Mouse (Mus musculus): Measurements from ENCODE around the gene Tchp. TPM values are rescaled to one million over a fixed set of nuclear protein-coding genes. Genes with fewer than 3 reads are reported as not detected.

Gene Tchp
- polyA plus RNA-seq, 1 experiment, result not detected

- no peak overlapping the region for H3K27ac ChIP-seq (ENCODE audit: insufficient read depth, low read depth, low read length)
- H3K4me3 ChIP-seq (ENCODE audit: insufficient read depth, low read depth, low read length), result no peak overlapping the region
- 87% methylated on average over 18 of the region's 18 CpGs for WGBS
- TF ChIP-seq CTCF (IDR thresholded peaks at IDR 0.05; ENCODE audit: insufficient read depth, low read depth, low read length) (no peak), POLR2A (IDR thresholded peaks at IDR 0.05; ENCODE audit: insufficient read depth, low read depth, low read length) (no peak)
- H3K4me1 ChIP-seq (ENCODE audit: control insufficient read depth, insufficient read depth, low read length), result no peaks in the 10 kb centered on the region
Observed at GRCm38 (mm10) chr5:114714551-114714950, 7.0 kb downstream of the Tchp start.

- no peaks in the 10 kb centered on the region for H3K4me1 ChIP-seq (ENCODE audit: control insufficient read depth, insufficient read depth, low read length)
- H3K4me3 ChIP-seq (ENCODE audit: insufficient read depth, low read depth, low read length), result no peak overlapping the region
- H3K27ac ChIP-seq (ENCODE audit: insufficient read depth, low read depth, low read length), result no peak overlapping the region
- WGBS, result 92% methylated on average over 12 of the region's 12 CpGs
- TF ChIP-seq POLR2A (IDR thresholded peaks at IDR 0.05; ENCODE audit: insufficient read depth, low read depth, low read length) (no peak), CTCF (IDR thresholded peaks at IDR 0.05; ENCODE audit: insufficient read depth, low read depth, low read length) (no peak)
Observed at GRCm38 (mm10) chr5:114717292-114717691, 9.7 kb downstream of the Tchp start.

GRCm38 (mm10) chr5:114717937-114718336 lies 10.4 kb downstream of the Tchp start:
- 96% methylated on average over 8 of the region's 8 CpGs for whole genome bisulfite sequencing
- no peaks in the 10 kb centered on the region for H3K4me1 ChIP-seq (ENCODE audit: control insufficient read depth, insufficient read depth, low read length)
- TF ChIP-seq POLR2A (IDR thresholded peaks at IDR 0.05; ENCODE audit: insufficient read depth, low read depth, low read length) (no peak), CTCF (IDR thresholded peaks at IDR 0.05; ENCODE audit: insufficient read depth, low read depth, low read length) (no peak)
- no peak overlapping the region for H3K4me3 ChIP-seq (ENCODE audit: insufficient read depth, low read depth, low read length)
- no peak overlapping the region for H3K27ac ChIP-seq (ENCODE audit: insufficient read depth, low read depth, low read length)

GRCm38 (mm10) chr5:114718483-114718882 lies 10.9 kb downstream of the Tchp start:
- no peak overlapping the region for H3K4me3 ChIP-seq (ENCODE audit: insufficient read depth, low read depth, low read length)
- WGBS, result 81% methylated on average over 13 of the region's 13 CpGs
- no peak for TF ChIP-seq POLR2A (IDR thresholded peaks at IDR 0.05; ENCODE audit: insufficient read depth, low read depth, low read length)
- TF ChIP-seq CTCF (IDR thresholded peaks at IDR 0.05; ENCODE audit: insufficient read depth, low read depth, low read length), result no peak
- no peak overlapping the region for H3K27ac ChIP-seq (ENCODE audit: insufficient read depth, low read depth, low read length)
- 0 out of 2 replicates have a peak, but pooled peaks cover under 1% of the 10 kb centered on the region for H3K4me1 ChIP-seq (ENCODE audit: control insufficient read depth, insufficient read depth, low read length)

- Histone ChIP-seq H3K4me1 (ENCODE audit: control insufficient read depth, insufficient read depth, low read length) (0 out of 2 replicates have a peak, but pooled peaks cover 3% of the 10 kb centered on the region), H3K27ac (ENCODE audit: insufficient read depth, low read depth, low read length) (no peak overlapping the region), H3K4me3 (ENCODE audit: insufficient read depth, low read depth, low read length) (no peak overlapping the region)
- TF ChIP-seq CTCF (IDR thresholded peaks at IDR 0.05; ENCODE audit: insufficient read depth, low read depth, low read length) (no peak), POLR2A (IDR thresholded peaks at IDR 0.05; ENCODE audit: insufficient read depth, low read depth, low read length) (no peak)
- WGBS, result 88% methylated on average over 20 of the region's 20 CpGs
Observed at GRCm38 (mm10) chr5:114719003-114719927, 11.7 kb downstream of the Tchp start.

GRCm38 (mm10) chr5:114719928-114720270 lies 12.3 kb downstream of the Tchp start:
- 89% methylated on average over 6 of the region's 6 CpGs for WGBS
- H3K27ac ChIP-seq (ENCODE audit: insufficient read depth, low read depth, low read length), result no peak overlapping the region
- no peak overlapping the region for H3K4me3 ChIP-seq (ENCODE audit: insufficient read depth, low read depth, low read length)
- H3K4me1 ChIP-seq (ENCODE audit: control insufficient read depth, insufficient read depth, low read length), result 0 out of 2 replicates have a peak, but pooled peaks cover 3% of the 10 kb centered on the region
- TF ChIP-seq CTCF (IDR thresholded peaks at IDR 0.05; ENCODE audit: insufficient read depth, low read depth, low read length) (no peak), POLR2A (IDR thresholded peaks at IDR 0.05; ENCODE audit: insufficient read depth, low read depth, low read length) (no peak)

GRCm38 (mm10) chr5:114720784-114721183 lies 13.2 kb downstream of the Tchp start:
- H3K4me3 ChIP-seq (ENCODE audit: insufficient read depth, low read depth, low read length), result no peak overlapping the region
- WGBS, result 87% methylated on average over 11 of the region's 11 CpGs
- no peak for TF ChIP-seq CTCF (IDR thresholded peaks at IDR 0.05; ENCODE audit: insufficient read depth, low read depth, low read length)
- H3K27ac ChIP-seq (ENCODE audit: insufficient read depth, low read depth, low read length), result no peak overlapping the region
- H3K4me1 ChIP-seq (ENCODE audit: control insufficient read depth, insufficient read depth, low read length), result 0 out of 2 replicates have a peak, but pooled peaks cover 3% of the 10 kb centered on the region

- TF ChIP-seq POLR2A (IDR thresholded peaks at IDR 0.05; ENCODE audit: insufficient read depth, low read depth, low read length), result no peak
- TF ChIP-seq CTCF (IDR thresholded peaks at IDR 0.05; ENCODE audit: insufficient read depth, low read depth, low read length), result no peak
- WGBS, result 91% methylated on average over 10 of the region's 10 CpGs
- Histone ChIP-seq H3K4me3 (ENCODE audit: insufficient read depth, low read depth, low read length) (no peak overlapping the region), H3K27ac (ENCODE audit: insufficient read depth, low read depth, low read length) (no peak overlapping the region), H3K4me1 (ENCODE audit: control insufficient read depth, insufficient read depth, low read length) (0 out of 2 replicates have a peak, but pooled peaks cover 3% of the 10 kb centered on the region)
Observed at GRCm38 (mm10) chr5:114721969-114722368, 14.4 kb downstream of the Tchp start.

GRCm38 (mm10) chr5:114722846-114723245 lies 15.3 kb downstream of the Tchp start:
- 0 out of 2 replicates have a peak, but pooled peaks cover 3% of the 10 kb centered on the region for H3K4me1 ChIP-seq (ENCODE audit: control insufficient read depth, insufficient read depth, low read length)
- 82% methylated on average over 13 of the region's 13 CpGs for WGBS
- H3K4me3 ChIP-seq (ENCODE audit: insufficient read depth, low read depth, low read length), result no peak overlapping the region
- H3K27ac ChIP-seq (ENCODE audit: insufficient read depth, low read depth, low read length), result no peak overlapping the region
- TF ChIP-seq POLR2A (IDR thresholded peaks at IDR 0.05; ENCODE audit: insufficient read depth, low read depth, low read length) (no peak), CTCF (IDR thresholded peaks at IDR 0.05; ENCODE audit: insufficient read depth, low read depth, low read length) (no peak)
